Mouse (Mus musculus) E14TG2a.4 (cell line): ENCODE measurements around the gene Ywhah.

Experiments used
- H3K27me3 ChIP-seq: 2 replicates; pipeline ENCODE4 v1.6.1; 2014; ENCODE audit warnings: low read length, control low read depth; ENCODE audit not compliant: insufficient read depth
- H3K36me3 ChIP-seq: 2 replicates; pipeline ENCODE4 v1.6.1; 2014; ENCODE audit warnings: low read length, control low read depth; ENCODE audit not compliant: insufficient read depth
- H3K4me1 ChIP-seq: replicated peaks from 2 replicates; pipeline ENCODE4 v1.6.1; 2014; ENCODE audit warnings: low read depth, low read length, control low read depth
- H3K4me3 ChIP-seq: replicated peaks from 2 replicates; pipeline ENCODE4 v1.5.1; 2014; ENCODE audit warnings: mild to moderate bottlenecking, low read length
- H3K9me3 ChIP-seq: 2 replicates; pipeline ENCODE4 v1.6.1; 2014; ENCODE audit warnings: low read length, control low read depth
- CTCF ChIP-seq: conservative IDR thresholded peaks from 2 replicates; pipeline ENCODE4 v1.5.1; 2014; ENCODE audit warnings: low read length
- NANOG ChIP-seq: IDR thresholded peaks from 2 replicates; pipeline ENCODE4 v1.6.1; 2014; ENCODE audit warnings: borderline replicate concordance, low read length, mixed read lengths
- POU5F1 ChIP-seq: IDR thresholded peaks from 2 replicates; pipeline ENCODE4 v1.6.1; 2014; ENCODE audit warnings: low read length, borderline replicate concordance

Gene Ywhah

DNA sequence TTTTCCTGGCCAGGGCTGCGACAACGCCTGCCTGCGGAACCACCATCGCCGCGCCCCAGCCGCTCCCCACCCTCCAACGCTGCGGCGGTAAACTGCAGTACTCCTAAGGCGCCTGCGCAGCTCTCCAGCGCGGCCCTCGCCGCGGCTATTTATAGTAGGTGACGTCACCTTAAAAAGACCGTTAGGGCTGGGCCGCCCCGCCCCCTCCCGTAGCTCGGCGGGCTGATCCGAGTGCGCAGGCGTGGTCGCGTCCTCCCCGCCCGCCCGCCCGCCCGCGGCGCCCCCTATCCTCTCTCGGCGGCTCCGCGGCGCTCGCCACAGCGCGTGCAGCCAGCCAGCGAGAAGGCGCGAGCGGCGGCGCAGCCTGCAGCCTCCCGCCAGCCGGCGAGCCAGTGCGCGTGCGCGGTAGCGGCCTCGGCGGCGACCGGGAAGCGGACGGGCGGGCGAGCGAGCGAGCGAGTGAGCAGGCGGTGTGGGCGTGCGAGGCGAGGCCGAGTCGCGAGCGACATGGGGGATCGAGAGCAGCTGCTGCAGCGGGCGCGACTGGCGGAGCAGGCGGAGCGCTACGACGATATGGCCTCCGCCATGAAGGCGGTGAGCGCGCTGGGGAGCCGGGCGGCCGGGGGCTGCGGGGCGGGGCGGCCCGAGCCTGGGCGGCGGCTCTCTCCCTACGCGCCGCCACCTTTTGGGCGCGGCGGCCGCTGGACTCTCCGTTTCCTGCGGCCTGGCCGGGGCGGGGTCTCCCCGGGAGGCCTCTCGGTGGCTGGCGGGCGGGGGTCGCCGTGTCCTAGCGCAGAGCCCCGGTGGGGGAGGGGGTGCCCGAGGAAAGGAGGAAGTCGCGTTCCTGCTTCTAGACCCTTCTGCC lies at the start of gene Ywhah:
Ywhah (plus strand) TSS at position 256 of the 865 bp plus-strand sequence.
- no peak for TF ChIP-seq POU5F1
- TF ChIP-seq NANOG: no peak
- no peak for TF ChIP-seq CTCF
- peak within 1 kb of the TSS; percentile 95 for H3K4me3 ChIP-seq
- H3K4me1 ChIP-seq: peaks cover 80% of the 10 kb centered on the region

DNA sequence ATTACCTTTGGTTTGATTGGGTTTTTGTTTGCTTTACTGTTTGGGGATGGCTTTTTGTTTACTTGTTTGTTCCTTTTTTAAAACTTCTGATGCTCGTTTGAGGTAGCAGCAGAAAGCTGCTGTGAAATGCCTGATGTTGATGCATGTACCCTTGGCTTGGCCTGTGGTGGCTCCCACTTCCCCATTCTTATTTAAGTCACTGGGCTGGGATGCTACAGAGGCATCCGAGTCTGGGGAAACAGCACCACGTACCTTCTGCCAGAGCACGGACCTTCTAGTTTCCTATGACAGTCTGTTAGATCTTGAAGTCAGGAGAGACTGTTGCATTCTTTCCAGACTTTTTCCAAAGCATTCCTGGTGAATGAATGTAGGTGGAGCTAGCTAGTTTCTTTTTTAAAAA lies 42.1 kb upstream of the Ywhah start:
- H3K4me1 ChIP-seq: no peaks in the 10 kb centered on the region

More for the DNA sequence above, at the start of gene Ywhah:
- Histone ChIP-seq H3K36me3 (peaks cover 35% of the 10 kb centered on the region), H3K9me3 (no peaks in the 10 kb centered on the region), H3K27me3 (no peaks in the 10 kb centered on the region)

GRCm38 (mm10) chr5:32977179-32977578 lies 41.4 kb upstream of the Ywhah start:
- no peaks in the 10 kb centered on the region for H3K27me3 ChIP-seq
- H3K36me3 ChIP-seq: peaks cover 34% of the 10 kb centered on the region
- no peak for TF ChIP-seq CTCF
- no peak for TF ChIP-seq NANOG
- TF ChIP-seq POU5F1: no peak
- no peaks in the 10 kb centered on the region for H3K9me3 ChIP-seq
- no peak overlapping the region for H3K4me3 ChIP-seq
- no peaks in the 10 kb centered on the region for H3K4me1 ChIP-seq

More for the DNA sequence above, 42.1 kb upstream of the Ywhah start:
- H3K36me3 ChIP-seq: peaks cover 34% of the 10 kb centered on the region
- no peaks in the 10 kb centered on the region for H3K27me3 ChIP-seq
- H3K9me3 ChIP-seq: no peaks in the 10 kb centered on the region
- TF ChIP-seq NANOG: no peak
- no peak overlapping the region for H3K4me3 ChIP-seq

DNA sequence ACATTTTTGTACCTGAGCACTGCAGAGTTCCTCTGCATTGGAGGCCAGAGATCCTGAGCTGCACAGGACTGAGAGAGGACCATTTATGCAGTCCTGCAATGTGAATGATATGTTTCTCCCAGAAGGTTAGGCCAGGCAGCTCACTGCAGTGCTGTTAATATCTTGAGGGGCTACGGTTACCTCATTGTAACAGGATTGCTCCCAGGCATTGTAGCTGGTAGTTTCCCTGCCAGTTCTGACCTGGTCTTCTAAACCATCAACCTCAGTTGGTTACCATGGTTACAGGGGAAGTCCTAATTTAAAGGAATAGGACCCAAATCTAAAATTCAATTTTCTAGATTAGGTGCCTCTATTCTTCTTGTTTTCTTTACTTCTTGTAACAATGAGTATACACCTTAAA lies 33.2 kb upstream of the Ywhah start:
- H3K27me3 ChIP-seq: no peaks in the 10 kb centered on the region
- no peaks in the 10 kb centered on the region for H3K9me3 ChIP-seq
- TF ChIP-seq POU5F1 (no peak), CTCF (no peak), NANOG (no peak)
- H3K4me1 ChIP-seq: peaks cover 10% of the 10 kb centered on the region
- H3K36me3 ChIP-seq: peaks cover 43% of the 10 kb centered on the region
- no peak overlapping the region for H3K4me3 ChIP-seq

DNA sequence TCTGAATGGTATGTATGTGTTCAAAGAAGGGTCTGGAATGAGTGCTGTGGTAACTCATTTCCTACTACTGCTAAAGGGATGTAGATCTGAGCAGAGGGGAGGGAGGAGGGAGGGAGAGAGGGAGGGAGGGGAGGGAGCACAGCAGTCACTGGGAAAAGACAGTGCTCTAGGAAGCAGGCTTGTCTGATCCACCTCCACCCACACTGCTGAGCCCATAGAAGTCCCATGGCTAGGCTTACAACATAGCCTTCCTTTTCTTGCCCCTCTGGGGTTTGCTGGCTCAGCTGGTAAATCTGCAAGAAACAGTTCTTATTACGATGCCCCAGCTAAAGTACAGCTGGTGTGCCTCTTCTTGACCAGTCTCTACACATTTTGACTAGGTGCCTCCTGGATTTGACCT lies 30.7 kb upstream of the Ywhah start:
- H3K4me1 ChIP-seq: peaks cover 20% of the 10 kb centered on the region
- no peak overlapping the region for H3K4me3 ChIP-seq
- H3K36me3 ChIP-seq: peaks cover 33% of the 10 kb centered on the region
- no peaks in the 10 kb centered on the region for H3K9me3 ChIP-seq
- TF ChIP-seq NANOG: no peak
- TF ChIP-seq CTCF: no peak
- no peaks in the 10 kb centered on the region for H3K27me3 ChIP-seq

- Histone ChIP-seq H3K4me3 (no peak overlapping the region), H3K36me3 (peaks cover 14% of the 10 kb centered on the region; the same call in 1 of the 2 replicates), H3K9me3 (no peaks in the 10 kb centered on the region), H3K27me3 (0 out of 2 replicates have a peak, but pooled peaks cover under 1% of the 10 kb centered on the region), H3K4me1 (peaks cover 20% of the 10 kb centered on the region)
- TF ChIP-seq POU5F1 (no peak), CTCF (no peak), NANOG (no peak)
These were observed 28.5 kb upstream of the Ywhah start for GRCm38 (mm10) chr5:32989959-32990640.

- Histone ChIP-seq H3K36me3 (peaks cover 10% of the 10 kb centered on the region; the same call in 1 of the 2 replicates), H3K4me1 (peaks cover 20% of the 10 kb centered on the region), H3K4me3 (no peak overlapping the region), H3K9me3 (no peaks in the 10 kb centered on the region), H3K27me3 (peaks cover 8% of the 10 kb centered on the region; the same call in 1 of the 2 replicates)
- TF ChIP-seq NANOG (no peak), POU5F1 (no peak), CTCF (no peak)
These were observed 27.5 kb upstream of the Ywhah start for GRCm38 (mm10) chr5:32991152-32991551.

DNA sequence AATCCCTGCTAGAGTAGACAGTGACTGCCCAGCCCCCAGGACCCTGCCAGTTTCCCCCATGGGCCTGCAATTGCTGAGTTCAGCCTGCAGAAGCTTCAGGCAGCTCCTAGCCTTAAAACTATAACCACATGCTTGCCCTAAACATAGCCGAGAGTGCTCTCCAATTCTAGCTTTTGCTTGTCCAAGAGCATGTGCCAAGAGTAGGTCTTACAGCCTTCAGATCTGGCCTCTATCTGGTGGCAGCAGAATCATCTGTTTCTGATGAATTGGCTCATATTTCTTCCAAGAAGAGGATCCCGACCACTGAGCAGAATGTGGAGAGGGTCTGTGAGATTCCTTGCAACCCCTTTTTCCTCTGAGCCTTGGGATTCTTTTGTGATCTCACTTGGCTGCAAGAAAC lies 24.1 kb upstream of the Ywhah start:
- Histone ChIP-seq H3K27me3 (peaks cover 23% of the 10 kb centered on the region), H3K9me3 (no peaks in the 10 kb centered on the region), H3K4me3 (no peak overlapping the region), H3K4me1 (peaks cover 19% of the 10 kb centered on the region), H3K36me3 (no peaks in the 10 kb centered on the region)
- no peak for TF ChIP-seq NANOG
- TF ChIP-seq CTCF: no peak
- no peak for TF ChIP-seq POU5F1
